Mouse (Mus musculus) hindbrain, embryonic 14.5 days (tissue): ENCODE measurements around the gene Cmtm3. TPM values are rescaled to one million over a fixed set of nuclear protein-coding genes. Genes with fewer than 3 reads are reported as not detected.
"Not testable (repeated sequence)": the region's sequence is repeated elsewhere in the genome, so short reads cannot be mapped to it uniquely, and the experiment has no call there.

Source experiments
- ATAC-seq: fragments of 200-750 bp; cut with Nextera tagmentation; 2 replicates; pipeline ENCODE4 v1.8.0; 2017; ENCODE audit warnings: moderate number of reproducible peaks, mild to moderate bottlenecking, moderate TSS enrichment, moderate library complexity; ENCODE audit not compliant: low FRiP score
- DNase-seq: peaks from one replicate; pipeline ENCODE4 v3.0.0-alpha.2; 2015; ENCODE audit warnings: low spot score
- H3K27ac ChIP-seq: fragments of 300-500 bp; sonication (generic); 2 replicates; pipeline ENCODE4 v1.5.1; 2014; ENCODE audit warnings: mild to moderate bottlenecking, moderate library complexity
- H3K27me3 ChIP-seq: fragments of 300-500 bp; sonication (generic); 2 replicates; pipeline ENCODE4 v1.6.1; 2014; ENCODE audit warnings: mild to moderate bottlenecking, low read length, mixed read lengths; ENCODE audit not compliant: control insufficient read depth, insufficient read depth
- H3K36me3 ChIP-seq: fragments of 300-500 bp; sonication (generic); replicated peaks from 2 replicates; pipeline ENCODE4 v1.6.1; 2014; ENCODE audit not compliant: control insufficient read depth, insufficient read depth
- H3K4me1 ChIP-seq: fragments of 300-500 bp; sonication (generic); replicated peaks from 2 replicates; pipeline ENCODE4 v1.6.1; 2014; ENCODE audit warnings: antibody characterized with exemption, low read length, mixed read lengths; ENCODE audit not compliant: control insufficient read depth, insufficient read depth
- H3K4me2 ChIP-seq: fragments of 300-500 bp; sonication (generic); replicated peaks from 2 replicates; pipeline ENCODE4 v1.6.1; 2014; ENCODE audit warnings: mild to moderate bottlenecking, moderate library complexity
- H3K4me3 ChIP-seq: fragments of 300-500 bp; sonication (generic); replicated peaks from 2 replicates; pipeline ENCODE4 v1.5.1; 2014; ENCODE audit warnings: mild to moderate bottlenecking, low read length
- H3K9ac ChIP-seq: fragments of 300-500 bp; sonication (generic); 2 replicates; pipeline ENCODE4 v1.6.1; 2014
- H3K9me3 ChIP-seq: fragments of 300-500 bp; sonication (generic); 2 replicates; pipeline ENCODE4 v1.6.1; 2016; ENCODE audit warnings: low read length; ENCODE audit not compliant: control insufficient read depth
- WGBS: fragments of 180-500 bp; shearing (Covaris S2); extraction: QIAGEN DNeasy Blood & Tissue Kit; methylation state at CpG from one replicate; pipeline ENCODE4 v1.1.7; 2014; 5-methylcytosine and 5-hydroxymethylcytosine counted together
- polyA plus RNA-seq: library from polyadenylated mRNA; unstranded; fragments of >200 nt; fragmentation: Nextera tagmentation; extraction: Ambion mirVana; gene quantifications from 2 replicates; pipeline ENCODE4 v1.2.1, GENCODE M21; 2014

The Cmtm3 gene
- polyA plus RNA-seq = 39.5 and 44.7 TPM in 2 replicates

DNA sequence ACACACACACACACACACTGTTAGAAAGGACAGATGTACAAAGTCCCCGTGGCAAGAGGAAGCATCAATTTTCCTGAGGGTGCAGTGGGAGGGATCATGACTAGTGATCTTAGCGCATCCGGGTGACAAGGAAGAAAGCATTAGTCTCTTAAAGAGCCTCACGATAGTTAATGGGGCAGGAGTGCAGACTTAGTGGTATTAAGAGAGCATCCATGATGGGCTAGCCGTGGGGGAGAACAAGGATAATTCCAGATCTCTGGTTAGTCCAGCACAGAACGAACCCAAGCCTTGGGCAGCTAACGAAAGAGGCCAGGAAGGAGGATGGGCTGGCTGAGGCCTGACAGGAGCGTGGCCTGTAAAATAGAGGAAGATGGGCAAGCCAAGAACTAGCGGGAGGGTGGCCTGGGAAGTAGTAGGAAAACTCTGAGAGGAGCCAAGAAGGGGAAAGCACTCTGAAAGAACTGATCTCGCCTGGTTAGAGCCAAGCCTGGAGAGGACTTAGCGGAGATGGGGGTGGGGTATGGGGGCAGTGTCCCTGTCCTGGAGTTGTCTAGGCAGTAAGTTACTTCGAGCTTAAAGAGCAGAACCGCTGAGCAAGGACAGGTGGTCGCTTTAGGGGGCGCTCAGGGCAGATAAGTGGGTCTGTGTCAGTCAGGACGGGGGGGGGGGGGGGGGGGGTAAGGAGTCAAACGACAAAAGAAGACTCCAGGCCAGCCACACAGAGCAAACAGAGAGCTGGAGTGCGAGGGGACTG, at the start of gene Cmtm3:
Cmtm3 (plus strand) TSS at position 182 of the 754 bp plus-strand sequence.
- 13% methylated on average over 17 of the region's 18 CpGs for whole genome bisulfite sequencing
- no peaks in the 10 kb centered on the region for H3K36me3 ChIP-seq
- H3K27me3 ChIP-seq = no peaks in the 10 kb centered on the region
- DNase-seq (no peak), ATAC-seq (no peak)
- no peaks in the 10 kb centered on the region for H3K9me3 ChIP-seq
- peak within 1 kb of the TSS; percentile 76 for H3K4me2 ChIP-seq
- H3K4me3 ChIP-seq = peak within 1 kb of the TSS; percentile 49
- H3K27ac ChIP-seq = 0 out of 2 replicates have a peak within 1 kb of the TSS, but pooled peaks have one; percentile 44
- H3K4me1 ChIP-seq = 0 out of 2 replicates have a peak, but pooled peaks cover 3% of the 10 kb centered on the region
- peak within 1 kb of the TSS; percentile 71 for H3K9ac ChIP-seq

GRCm38 (mm10) chr8:104293081-104293480, 46.1 kb upstream of the Cmtm3 start, which contains the start of gene Cmtm2a:
Cmtm2a (minus strand) TSS chr8:104293181.
- not testable (repeated sequence) for DNase-seq

GRCm38 (mm10) chr8:104294396-104294795, 44.8 kb upstream of the Cmtm3 start:
- H3K9me3 ChIP-seq = no peaks in the 10 kb centered on the region
- H3K36me3 ChIP-seq = no peaks in the 10 kb centered on the region
- H3K4me1 ChIP-seq = no peaks in the 10 kb centered on the region
- no peak overlapping the region for H3K9ac ChIP-seq
- no peaks in the 10 kb centered on the region for H3K27me3 ChIP-seq
- no peak for ATAC-seq
- 91% methylated on average over 1 of the region's 1 CpGs for WGBS
- no peak overlapping the region for H3K4me3 ChIP-seq
- no peak overlapping the region for H3K27ac ChIP-seq
- no peak for DNase-seq
- H3K4me2 ChIP-seq = no peak overlapping the region

More at GRCm38 (mm10) chr8:104293081-104293480, 46.1 kb upstream of the Cmtm3 start, which contains the start of gene Cmtm2a:
- H3K27me3 ChIP-seq, H3K9ac ChIP-seq, H3K36me3 ChIP-seq, H3K4me2 ChIP-seq, H3K4me1 ChIP-seq, ATAC-seq, H3K27ac ChIP-seq, H3K4me3 ChIP-seq, H3K9me3 ChIP-seq: not testable (repeated sequence)
- 92% methylated on average over 12 of the region's 12 CpGs for WGBS

- not testable (repeated sequence) for H3K9me3 ChIP-seq, H3K9ac ChIP-seq, H3K27me3 ChIP-seq, H3K4me3 ChIP-seq, H3K4me1 ChIP-seq, H3K4me2 ChIP-seq, H3K36me3 ChIP-seq
- peak; percentile 60; the same call in 1 of the 2 replicates for ATAC-seq
- 2% methylated on average over 3 of the region's 3 CpGs for WGBS
- peak overlapping the region; percentile 14; the same call in 1 of the 2 replicates for H3K27ac ChIP-seq
- DNase-seq = peak; percentile 36
These were observed 37.6 kb upstream of the Cmtm3 start for GRCm38 (mm10) chr8:104301577-104301976.

GRCm38 (mm10) chr8:104302536-104302935, 36.7 kb upstream of the Cmtm3 start:
- H3K9me3 ChIP-seq, DNase-seq, H3K9ac ChIP-seq, ATAC-seq, H3K4me2 ChIP-seq, H3K27me3 ChIP-seq, H3K4me1 ChIP-seq, H3K4me3 ChIP-seq, H3K27ac ChIP-seq, H3K36me3 ChIP-seq: not testable (repeated sequence)
- 93% methylated on average over 4 of the region's 4 CpGs for WGBS

- Histone ChIP-seq H3K36me3 (no peaks in the 10 kb centered on the region), H3K27ac (no peak overlapping the region), H3K4me1 (peaks cover 7% of the 10 kb centered on the region; the same call in 1 of the 2 replicates), H3K4me2 (no peak overlapping the region), H3K4me3 (no peak overlapping the region), H3K27me3 (no peaks in the 10 kb centered on the region), H3K9me3 (no peaks in the 10 kb centered on the region), H3K9ac (no peak overlapping the region)
- no peak for ATAC-seq
- WGBS = 90% methylated on average over 11 of the region's 11 CpGs
- DNase-seq = no peak
These were observed 34.2 kb upstream of the Cmtm3 start for GRCm38 (mm10) chr8:104304962-104305361.

- H3K9ac ChIP-seq, ATAC-seq, H3K9me3 ChIP-seq, H3K36me3 ChIP-seq, H3K4me1 ChIP-seq, DNase-seq, H3K27me3 ChIP-seq, H3K4me2 ChIP-seq, H3K27ac ChIP-seq, H3K4me3 ChIP-seq: not testable (repeated sequence)
- 59% methylated on average over 6 of the region's 6 CpGs for WGBS
These were observed 30.9 kb upstream of the Cmtm3 start for GRCm38 (mm10) chr8:104308341-104308740.

DNA sequence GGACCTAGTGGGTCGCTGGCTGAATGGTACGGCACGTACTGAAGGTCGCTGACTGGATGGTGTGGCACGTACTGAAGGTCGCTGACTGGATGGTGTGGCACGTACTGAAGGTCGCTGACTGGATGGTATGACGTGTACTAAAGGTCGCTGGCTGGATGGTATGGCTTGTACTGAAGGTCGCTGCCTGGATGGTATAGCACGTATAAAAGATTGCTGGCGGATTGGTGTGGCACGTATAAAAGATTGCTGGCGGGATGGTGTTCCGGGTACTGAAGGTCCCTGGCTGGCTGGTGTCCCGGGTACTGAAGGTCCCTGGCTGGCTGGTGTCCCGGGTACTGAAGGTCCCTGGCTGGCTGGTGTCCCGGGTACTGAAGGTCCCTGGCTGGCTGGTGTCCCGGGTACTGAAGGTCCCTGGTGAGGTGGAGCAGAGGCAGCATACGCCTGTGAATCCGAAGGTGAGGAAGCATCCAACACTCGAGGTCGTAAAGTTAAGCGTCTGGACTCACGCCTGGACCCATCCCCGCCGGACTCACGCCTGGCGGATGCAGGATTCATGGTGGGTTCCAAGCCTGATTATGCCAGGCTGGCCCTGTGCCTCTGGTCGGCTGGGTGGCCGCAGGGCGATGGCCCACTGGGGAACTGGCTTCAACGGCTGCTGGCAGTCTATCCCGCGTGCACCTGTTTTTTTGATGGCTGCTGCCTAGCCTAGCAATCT, 29.6 kb upstream of the Cmtm3 start, which contains the start of the genes Gm45711 and Cmtm1:
Gm45711 (minus strand) TSS at position 641 of the 715 bp plus-strand sequence.
Cmtm1 (minus strand) TSS at position 705 of the 715 bp plus-strand sequence.
- not testable (repeated sequence) for H3K4me2 ChIP-seq, H3K4me3 ChIP-seq, H3K9me3 ChIP-seq, H3K4me1 ChIP-seq, H3K27me3 ChIP-seq, ATAC-seq, H3K27ac ChIP-seq, DNase-seq, H3K9ac ChIP-seq, H3K36me3 ChIP-seq
- 88% methylated on average over 36 of the region's 36 CpGs for WGBS

DNA sequence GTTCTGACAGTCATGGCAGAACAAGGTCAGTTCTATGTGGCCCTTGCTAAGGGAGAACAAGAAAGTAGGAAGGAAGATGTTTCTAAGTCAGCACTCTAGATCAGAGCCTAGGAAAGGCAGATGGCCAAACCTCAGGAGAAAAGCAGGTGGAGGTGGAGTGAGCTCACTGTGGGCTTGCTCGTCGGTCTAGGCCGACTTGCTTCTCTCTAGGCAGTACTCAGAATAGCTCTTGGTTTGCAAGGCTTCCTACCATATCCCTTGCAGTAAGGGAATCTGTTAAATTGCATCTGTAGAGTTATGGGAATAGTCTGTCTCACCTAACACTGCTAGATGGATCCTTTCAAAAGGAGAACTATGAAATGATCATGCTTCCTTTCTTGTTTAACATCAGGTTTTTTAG, 27.2 kb upstream of the Cmtm3 start:
- not testable (repeated sequence) for H3K4me2 ChIP-seq, H3K27ac ChIP-seq, H3K9me3 ChIP-seq, DNase-seq, H3K9ac ChIP-seq, H3K27me3 ChIP-seq, H3K4me1 ChIP-seq, ATAC-seq, H3K36me3 ChIP-seq, H3K4me3 ChIP-seq
- 84% methylated on average over 3 of the region's 3 CpGs for WGBS
